Mouse (Mus musculus) gastrocnemius, adult 2 months (tissue): ENCODE data around the gene Gm13283. TPM values are rescaled to one million over a fixed set of nuclear protein-coding genes. Genes with fewer than 3 reads are reported as not detected.
"Not testable (repeated sequence)": the region's sequence is repeated elsewhere in the genome, so short reads cannot be mapped to it uniquely, and the experiment has no call there.

Experiments
- DNase-seq: peaks from one replicate; pipeline ENCODE4 v3.0.0; 2022
- H3K27ac ChIP-seq: fragments of 200-600 bp; 2 replicates; pipeline ENCODE4 v1.8.1; 2022; ENCODE audit warnings: mild to moderate bottlenecking
- H3K4me3 ChIP-seq: fragments of 200-600 bp; 2 replicates; pipeline ENCODE4 v1.8.1; 2022; ENCODE audit warnings: mild to moderate bottlenecking, moderate library complexity
- CTCF ChIP-seq: fragments of 200-600 bp; IDR thresholded peaks from 2 replicates; pipeline ENCODE4 v1.8.1; 2022; ENCODE audit warnings: antibody characterized with exemption, mild to moderate bottlenecking, moderate library complexity
- intact Hi-C: fragments of 180-260 bp; cut with DNase I; formaldehyde crosslinking; loops from one replicate; pipeline ENCODE4 v1.15.1; 2025
- total RNA-seq, 2 experiments: library from RNA; stranded (reverse); gene quantifications; 2 replicates each; pipeline ENCODE4 v1.2.3; 2021

Gene Gm13283
- total RNA-seq, 2 experiments from 2014 or later = not detected

DNA sequence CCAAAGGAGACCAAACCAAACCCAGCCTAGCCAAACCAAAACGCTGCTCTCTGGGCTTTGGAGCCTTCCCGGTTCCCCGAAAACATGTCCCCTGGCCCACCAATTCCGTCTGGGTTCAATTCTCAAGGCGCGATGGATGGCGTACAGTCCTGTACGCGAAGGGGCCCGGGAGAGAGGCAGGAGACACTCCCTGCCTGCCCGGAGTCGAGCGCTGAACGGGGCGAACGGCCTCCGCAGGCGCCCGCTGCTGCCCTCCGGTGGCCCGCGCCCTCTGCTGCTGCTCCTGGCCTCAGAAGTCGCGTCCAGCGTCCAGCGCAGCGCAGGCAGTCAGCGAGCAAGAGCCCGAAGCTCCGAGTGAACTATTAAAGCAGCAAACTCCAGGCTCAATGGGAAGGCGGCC lies 22.4 kb downstream of the Gm13283 start:
- TF ChIP-seq CTCF = peak; percentile 13; the same call in 1 of the 2 replicates
- Histone ChIP-seq H3K27ac (peak overlapping the region; percentile 61; the same call in 1 of the 2 replicates), H3K4me3 (peak overlapping the region; percentile 57)
- DNase-seq = peak; percentile 28
- intact Hi-C loops = not testable (repeated sequence)

DNA sequence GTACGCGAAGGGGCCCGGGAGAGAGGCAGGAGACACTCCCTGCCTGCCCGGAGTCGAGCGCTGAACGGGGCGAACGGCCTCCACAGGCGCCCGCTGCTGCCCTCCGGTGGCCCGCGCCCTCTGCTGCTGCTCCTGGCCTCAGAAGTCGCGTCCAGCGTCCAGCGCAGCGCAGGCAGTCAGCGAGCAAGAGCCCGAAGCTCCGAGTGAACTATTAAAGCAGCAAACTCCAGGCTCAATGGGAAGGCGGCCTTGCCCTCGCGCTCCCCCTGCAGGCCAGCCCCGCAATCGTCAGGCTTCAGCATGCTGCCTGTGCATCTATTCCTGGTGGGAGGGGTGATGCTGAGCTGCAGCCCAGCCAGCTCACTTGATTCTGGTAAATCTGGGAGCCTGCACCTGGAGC lies 25.5 kb downstream of the Gm13283 start, which contains the start of gene Gm13276:
Gm13276 (plus strand) TSS at position 301 of the 400 bp plus-strand sequence.
- DNase-seq, H3K27ac ChIP-seq, H3K4me3 ChIP-seq, intact Hi-C loops: not testable (repeated sequence)

DNA sequence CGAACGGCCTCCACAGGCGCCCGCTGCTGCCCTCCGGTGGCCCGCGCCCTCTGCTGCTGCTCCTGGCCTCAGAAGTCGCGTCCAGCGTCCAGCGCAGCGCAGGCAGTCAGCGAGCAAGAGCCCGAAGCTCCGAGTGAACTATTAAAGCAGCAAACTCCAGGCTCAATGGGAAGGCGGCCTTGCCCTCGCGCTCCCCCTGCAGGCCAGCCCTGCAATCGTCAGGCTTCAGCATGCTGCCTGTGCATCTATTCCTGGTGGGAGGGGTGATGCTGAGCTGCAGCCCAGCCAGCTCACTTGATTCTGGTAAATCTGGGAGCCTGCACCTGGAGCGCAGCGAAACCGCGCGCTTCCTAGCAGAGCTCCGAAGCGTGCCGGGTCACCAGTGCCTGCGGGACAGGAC lies 28.5 kb downstream of the Gm13283 start, which contains the start of gene Gm13277:
Gm13277 (plus strand) TSS at position 231 of the 400 bp plus-strand sequence.
- intact Hi-C loops, H3K27ac ChIP-seq, H3K4me3 ChIP-seq: not testable (repeated sequence)
- DNase-seq = peak; percentile 72
- TF ChIP-seq CTCF = peak; percentile 51

DNA sequence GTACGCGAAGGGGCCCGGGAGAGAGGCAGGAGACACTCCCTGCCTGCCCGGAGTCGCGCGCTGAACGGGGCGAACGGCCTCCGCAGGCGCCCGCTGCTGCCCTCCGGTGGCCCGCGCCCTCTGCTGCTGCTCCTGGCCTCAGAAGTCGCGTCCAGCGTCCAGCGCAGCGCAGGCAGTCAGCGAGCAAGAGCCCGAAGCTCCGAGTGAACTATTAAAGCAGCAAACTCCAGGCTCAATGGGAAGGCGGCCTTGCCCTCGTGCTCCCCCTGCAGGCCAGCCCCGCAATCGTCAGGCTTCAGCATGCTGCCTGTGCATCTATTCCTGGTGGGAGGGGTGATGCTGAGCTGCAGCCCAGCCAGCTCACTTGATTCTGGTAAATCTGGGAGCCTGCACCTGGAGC lies 31.3 kb downstream of the Gm13283 start, which contains the start of gene Gm13278:
Gm13278 (plus strand) TSS at position 301 of the 400 bp plus-strand sequence.
- H3K27ac ChIP-seq, intact Hi-C loops, H3K4me3 ChIP-seq, DNase-seq: not testable (repeated sequence)

DNA sequence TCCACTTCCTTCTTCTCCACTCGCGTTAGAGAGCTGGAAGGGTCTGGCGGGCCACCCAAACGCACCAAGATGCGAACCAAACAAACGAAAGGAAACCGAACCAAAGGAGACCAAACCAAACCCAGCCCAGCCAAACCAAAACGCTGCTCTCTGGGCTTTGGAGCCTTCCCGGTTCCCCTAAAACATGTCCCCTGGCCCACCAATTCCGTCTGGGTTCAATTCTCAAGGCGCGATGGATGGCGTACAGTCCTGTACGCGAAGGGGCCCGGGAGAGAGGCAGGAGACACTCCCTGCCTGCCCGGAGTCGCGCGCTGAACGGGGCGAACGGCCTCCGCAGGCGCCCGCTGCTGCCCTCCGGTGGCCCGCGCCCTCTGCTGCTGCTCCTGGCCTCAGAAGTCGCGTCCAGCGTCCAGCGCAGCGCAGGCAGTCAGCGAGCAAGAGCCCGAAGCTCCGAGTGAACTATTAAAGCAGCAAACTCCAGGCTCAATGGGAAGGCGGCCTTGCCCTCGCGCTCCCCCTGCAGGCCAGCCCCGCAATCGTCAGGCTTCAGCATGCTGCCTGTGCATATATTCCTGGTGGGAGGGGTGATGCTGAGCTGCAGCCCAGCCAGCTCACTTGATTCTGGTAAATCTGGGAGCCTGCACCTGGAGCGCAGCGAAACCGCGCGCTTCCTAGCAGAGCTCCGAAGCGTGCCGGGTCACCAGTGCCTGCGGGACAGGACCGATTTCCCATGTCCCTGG lies 34.2 kb downstream of the Gm13283 start, which contains the start of gene Gm13275:
Gm13275 (plus strand) TSS at position 552 of the 740 bp plus-strand sequence.
- peak within 1 kb of the TSS; percentile 31 for H3K4me3 ChIP-seq
- peak; percentile 36 for TF ChIP-seq CTCF
- peak within 1 kb of the TSS; percentile 57 for H3K27ac ChIP-seq
- intact Hi-C loops = not testable (repeated sequence)
- peak; percentile 51 for DNase-seq

DNA sequence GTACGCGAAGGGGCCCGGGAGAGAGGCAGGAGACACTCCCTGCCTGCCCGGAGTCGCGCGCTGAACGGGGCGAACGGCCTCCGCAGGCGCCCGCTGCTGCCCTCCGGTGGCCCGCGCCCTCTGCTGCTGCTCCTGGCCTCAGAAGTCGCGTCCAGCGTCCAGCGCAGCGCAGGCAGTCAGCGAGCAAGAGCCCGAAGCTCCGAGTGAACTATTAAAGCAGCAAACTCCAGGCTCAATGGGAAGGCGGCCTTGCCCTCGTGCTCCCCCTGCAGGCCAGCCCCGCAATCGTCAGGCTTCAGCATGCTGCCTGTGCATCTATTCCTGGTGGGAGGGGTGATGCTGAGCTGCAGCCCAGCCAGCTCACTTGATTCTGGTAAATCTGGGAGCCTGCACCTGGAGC lies 37.2 kb downstream of the Gm13283 start, which contains the start of gene Gm13279:
Gm13279 (plus strand) TSS at position 301 of the 400 bp plus-strand sequence.
- DNase-seq, H3K27ac ChIP-seq, H3K4me3 ChIP-seq, intact Hi-C loops: not testable (repeated sequence)

DNA sequence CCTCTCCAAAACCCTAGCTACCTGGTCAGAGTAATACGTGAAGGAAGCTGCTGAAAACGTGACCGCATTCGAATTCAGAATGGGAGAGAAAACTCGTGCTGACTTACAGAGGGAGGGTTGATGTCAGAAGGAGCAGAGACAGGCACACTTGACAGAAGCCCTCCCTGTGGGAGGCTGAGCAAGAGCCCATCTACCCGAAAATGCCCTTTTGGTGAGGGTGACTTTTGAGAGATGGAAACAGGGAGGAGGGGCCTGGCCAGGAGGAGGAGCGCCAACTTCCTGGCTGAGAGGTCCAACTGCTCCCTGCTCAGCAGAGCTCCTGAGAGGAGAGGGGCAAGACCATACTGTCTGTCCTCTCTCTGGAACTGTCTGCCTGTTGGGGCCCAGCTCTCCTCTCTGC lies 39.4 kb downstream of the Gm13283 start, which contains the start of gene Gm13285:
Gm13285 (plus strand) TSS at position 301 of the 400 bp plus-strand sequence.
- H3K4me3 ChIP-seq, intact Hi-C loops: not testable (repeated sequence)

DNA sequence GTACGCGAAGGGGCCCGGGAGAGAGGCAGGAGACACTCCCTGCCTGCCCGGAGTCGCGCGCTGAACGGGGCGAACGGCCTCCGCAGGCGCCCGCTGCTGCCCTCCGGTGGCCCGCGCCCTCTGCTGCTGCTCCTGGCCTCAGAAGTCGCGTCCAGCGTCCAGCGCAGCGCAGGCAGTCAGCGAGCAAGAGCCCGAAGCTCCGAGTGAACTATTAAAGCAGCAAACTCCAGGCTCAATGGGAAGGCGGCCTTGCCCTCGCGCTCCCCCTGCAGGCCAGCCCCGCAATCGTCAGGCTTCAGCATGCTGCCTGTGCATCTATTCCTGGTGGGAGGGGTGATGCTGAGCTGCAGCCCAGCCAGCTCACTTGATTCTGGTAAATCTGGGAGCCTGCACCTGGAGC lies 43.0 kb downstream of the Gm13283 start, which contains the start of gene Gm13287:
Gm13287 (plus strand) TSS at position 301 of the 400 bp plus-strand sequence.
- H3K4me3 ChIP-seq, H3K27ac ChIP-seq, DNase-seq, intact Hi-C loops: not testable (repeated sequence)

More for the DNA sequence above, 39.4 kb downstream of the Gm13283 start, which contains the start of gene Gm13285:
- H3K27ac ChIP-seq, DNase-seq: not testable (repeated sequence)

DNA sequence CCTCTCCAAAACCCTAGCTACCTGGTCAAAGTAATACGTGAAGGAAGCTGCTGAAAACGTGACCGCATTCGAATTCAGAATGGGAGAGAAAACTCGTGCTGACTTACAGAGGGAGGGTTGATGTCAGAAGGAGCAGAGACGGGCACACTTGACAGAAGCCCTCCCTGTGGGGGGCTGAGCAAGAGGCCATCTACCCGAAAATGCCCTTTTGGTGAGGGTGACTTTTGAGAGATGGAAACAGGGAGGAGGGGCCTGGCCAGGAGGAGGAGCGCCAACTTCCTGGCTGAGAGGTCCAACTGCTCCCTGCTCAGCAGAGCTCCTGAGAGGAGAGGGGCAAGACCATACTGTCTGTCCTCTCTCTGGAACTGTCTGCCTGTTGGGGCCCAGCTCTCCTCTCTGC lies 45.3 kb downstream of the Gm13283 start, which contains the start of gene Gm13288:
Gm13288 (plus strand) TSS at position 301 of the 400 bp plus-strand sequence.
- intact Hi-C loops, H3K27ac ChIP-seq, DNase-seq: not testable (repeated sequence)
- 0 out of 2 replicates have a peak within 1 kb of the TSS, but pooled peaks have one; percentile 46 for H3K4me3 ChIP-seq

DNA sequence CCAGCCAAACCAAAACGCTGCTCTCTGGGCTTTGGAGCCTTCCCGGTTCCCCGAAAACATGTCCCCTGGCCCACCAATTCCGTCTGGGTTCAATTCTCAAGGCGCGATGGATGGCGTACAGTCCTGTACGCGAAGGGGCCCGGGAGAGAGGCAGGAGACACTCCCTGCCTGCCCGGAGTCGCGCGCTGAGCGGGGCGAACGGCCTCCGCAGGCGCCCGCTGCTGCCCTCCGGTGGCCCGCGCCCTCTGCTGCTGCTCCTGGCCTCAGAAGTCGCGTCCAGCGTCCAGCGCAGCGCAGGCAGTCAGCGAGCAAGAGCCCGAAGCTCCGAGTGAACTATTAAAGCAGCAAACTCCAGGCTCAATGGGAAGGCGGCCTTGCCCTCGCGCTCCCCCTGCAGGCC lies 45.8 kb downstream of the Gm13283 start:
- peak; percentile 60 for DNase-seq
- H3K4me3 ChIP-seq = 0 out of 2 replicates have a peak overlapping the region, but pooled peaks have one; percentile 46
- intact Hi-C loops, H3K27ac ChIP-seq: not testable (repeated sequence)
- TF ChIP-seq CTCF = peak; percentile 30

Other genes with a start within 250 kb of the Gm13283 start
- not detected for gene Ifnb1, start 237.3 kb upstream of the Gm13283 start, total RNA-seq
- not detected for gene Ifna15, start 201.9 kb upstream of the Gm13283 start, total RNA-seq
- gene Ifna14, start 188.3 kb upstream of the Gm13283 start, total RNA-seq = not detected
- gene Ifna9, start 167.7 kb upstream of the Gm13283 start, total RNA-seq = not detected
- not detected for gene Ifna12, start 156.7 kb upstream of the Gm13283 start, total RNA-seq
- not detected for gene C87499, start 125.7 kb upstream of the Gm13283 start, total RNA-seq
- gene Ifna13, start 115.7 kb upstream of the Gm13283 start, total RNA-seq = not detected
- not detected for gene Ifna16, start 83.2 kb upstream of the Gm13283 start, total RNA-seq
- gene Ifna2, start 76.2 kb upstream of the Gm13283 start, total RNA-seq = not detected
- gene Ifnab, start 68.8 kb upstream of the Gm13283 start, total RNA-seq = not detected
- gene Gm26566, start 38.3 kb upstream of the Gm13283 start, total RNA-seq = under 1 TPM; 0.22 to 0.48 TPM
- gene Klhl9, start 37.7 kb upstream of the Gm13283 start, total RNA-seq = 10 to 100 TPM; 51.6 to 58.9 TPM
- gene Gm13271, start 5.3 kb upstream of the Gm13283 start, total RNA-seq = not detected
- gene Gm13290, start 13.7 kb downstream of the Gm13283 start, total RNA-seq = not detected
- gene Gm13289, start 16.8 kb downstream of the Gm13283 start, total RNA-seq = not detected
- gene Gm13272, start 19.7 kb downstream of the Gm13283 start, total RNA-seq = not detected
- gene Ifnz, start 22.0 kb downstream of the Gm13283 start, total RNA-seq = not detected
- gene Gm13276, start 25.6 kb downstream of the Gm13283 start, total RNA-seq = not detected
- gene Gm13277, start 28.5 kb downstream of the Gm13283 start, total RNA-seq = not detected
- gene Gm13278, start 31.4 kb downstream of the Gm13283 start, total RNA-seq = not detected
- gene Gm13275, start 34.4 kb downstream of the Gm13283 start, total RNA-seq = not detected
- not detected for gene Gm13279, start 37.3 kb downstream of the Gm13283 start, total RNA-seq
- gene Gm13285, start 39.5 kb downstream of the Gm13283 start, total RNA-seq = not detected
- not detected for gene Gm13287, start 43.1 kb downstream of the Gm13283 start, total RNA-seq
- not detected for gene Gm13288, start 45.4 kb downstream of the Gm13283 start, total RNA-seq
- gene Ifna7, start 56.1 kb downstream of the Gm13283 start, total RNA-seq = not detected
- not detected for gene Ifna11, start 59.8 kb downstream of the Gm13283 start, total RNA-seq
- not detected for gene Ifna6, start 67.3 kb downstream of the Gm13283 start, total RNA-seq
- gene Ifna5, start 75.4 kb downstream of the Gm13283 start, total RNA-seq = not detected
- not detected for gene Ifna4, start 81.7 kb downstream of the Gm13283 start, total RNA-seq
- gene Ifna1, start 90.0 kb downstream of the Gm13283 start, total RNA-seq = not detected
- not detected for gene Ifne, start 120.1 kb downstream of the Gm13283 start, total RNA-seq